Mouse (Mus musculus) lung, adult 18-20 months (tissue): ENCODE measurements at regions not wholly inside any gene's neighbourhood (a gene's known extent, or its start where the extent isn't known, plus 50 kb on each side); places are given as distances from the start of the nearest gene placed in this dataset.

Source experiments
- DNase-seq, 2 experiments: peaks; one replicate each; pipeline ENCODE4 v3.0.0; 2022; ENCODE audit warnings: mixed read lengths in 2 of 2

- DNase-seq = peak; percentile 59 to 65
Observed at GRCm38 (mm10) chr12:109958357-109959085, 320.3 kb upstream of the Dio3 start.

GRCm38 (mm10) chr12:109966776-109967175, 312.1 kb upstream of the Dio3 start:
- peak; percentile 9 to 19 for DNase-seq

GRCm38 (mm10) chr12:109968303-109968702, 310.6 kb upstream of the Dio3 start:
- DNase-seq = no peak

GRCm38 (mm10) chr12:109971508-109971907, 307.4 kb upstream of the Dio3 start:
- no peak for DNase-seq

- DNase-seq = peak in 1 of 2 experiments; percentile 29
Observed at GRCm38 (mm10) chr12:109972366-109973015, 306.4 kb upstream of the Dio3 start.

GRCm38 (mm10) chr12:109973598-109973997, 305.3 kb upstream of the Dio3 start:
- no peak for DNase-seq

- no peak for DNase-seq
Observed at GRCm38 (mm10) chr12:109975176-109975972, 303.5 kb upstream of the Dio3 start.

GRCm38 (mm10) chr12:109984651-109985050, 294.2 kb upstream of the Dio3 start:
- DNase-seq = no peak

GRCm38 (mm10) chr12:109993410-109993809, 285.5 kb upstream of the Dio3 start:
- no peak for DNase-seq

- DNase-seq = no peak
Observed at GRCm38 (mm10) chr12:110002717-110003116, 276.2 kb upstream of the Dio3 start.

GRCm38 (mm10) chr12:110009136-110009535, 269.7 kb upstream of the Dio3 start:
- DNase-seq = no peak

- peak; percentile 6 to 30 for DNase-seq
Observed at GRCm38 (mm10) chr12:110020541-110021470, 258.1 kb upstream of the Dio3 start.

GRCm38 (mm10) chr12:110021690-110022089, 257.2 kb upstream of the Dio3 start:
- no peak for DNase-seq

GRCm38 (mm10) chr12:110022631-110023030, 256.2 kb upstream of the Dio3 start:
- no peak for DNase-seq

- no peak for DNase-seq
Observed at GRCm38 (mm10) chr12:110023192-110024101, 255.4 kb upstream of the Dio3 start.

GRCm38 (mm10) chr12:110024295-110024694, 254.6 kb upstream of the Dio3 start:
- no peak for DNase-seq

- no peak for DNase-seq
Observed at GRCm38 (mm10) chr12:110025171-110025570, 253.7 kb upstream of the Dio3 start.

GRCm38 (mm10) chr12:110026033-110026750, 252.7 kb upstream of the Dio3 start:
- no peak for DNase-seq

GRCm38 (mm10) chr12:110027345-110027744, 251.5 kb upstream of the Dio3 start:
- DNase-seq = no peak

- DNase-seq = no peak
Observed at GRCm38 (mm10) chr12:110027976-110028375, 250.9 kb upstream of the Dio3 start.

- DNase-seq = no peak
Observed at GRCm38 (mm10) chr12:110028646-110029045, 250.2 kb upstream of the Dio3 start.
